Mouse (Mus musculus) bone marrow, adult 2 months (tissue): Measurements from ENCODE around the gene Zscan5b. TPM values are rescaled to one million over a fixed set of nuclear protein-coding genes. Genes with fewer than 3 reads are reported as not detected.
A peak's percentile ranks its signal among the peaks of the same experiment; 100 is the strongest.
"Not testable (repeated sequence)": the region's sequence is repeated elsewhere in the genome, so short reads cannot be mapped to it uniquely, and the experiment has no call there.

Experiments
- H3K27ac ChIP-seq: fragments of 200-500 bp; 2 replicates; pipeline ENCODE4 v1.5.1; 2012; ENCODE audit warnings: low read depth, mild to moderate bottlenecking, control low read depth, inconsistent platforms, low read length; ENCODE audit not compliant: control insufficient read depth, poor library complexity, insufficient read depth
- H3K4me1 ChIP-seq: fragments of 200-500 bp; 2 replicates; pipeline ENCODE4 v1.6.1; 2011; ENCODE audit warnings: low read length; ENCODE audit not compliant: control insufficient read depth, insufficient read depth
- H3K4me3 ChIP-seq: fragments of 200-500 bp; replicated peaks from 2 replicates; pipeline ENCODE3; 2011; ENCODE audit warnings: mild to moderate bottlenecking, low read depth, low read length, control low read depth; ENCODE audit not compliant: control insufficient read depth
- CTCF ChIP-seq: fragments of 200-500 bp; IDR thresholded peaks from 2 replicates; pipeline ENCODE4 v1.5.1; 2011; ENCODE audit warnings: low read length, control low read depth; ENCODE audit not compliant: control insufficient read depth, insufficient read depth
- POLR2A ChIP-seq: fragments of 200-500 bp; IDR thresholded peaks from 2 replicates; pipeline ENCODE4 v1.6.1; 2011; ENCODE audit warnings: low read depth, mild to moderate bottlenecking, control low read depth, low read length, borderline replicate concordance; ENCODE audit not compliant: control insufficient read depth
- WGBS: fragments of 180-500 bp; shearing (Covaris S2); methylation state at CpG from one replicate; pipeline ENCODE4 v1.1.7; 2018; 5-methylcytosine and 5-hydroxymethylcytosine counted together
- polyA plus RNA-seq: library from polyadenylated mRNA; stranded (reverse); fragments of >200 nt; gene quantifications from 2 replicates; pipeline ENCODE4 v1.2.4, GENCODE M21; 2011; ENCODE audit warnings: low replicate concordance; ENCODE audit not compliant: missing spikeins, insufficient read depth, insufficient read length

The Zscan5b gene
- not detected in 2 replicates for polyA plus RNA-seq

DNA sequence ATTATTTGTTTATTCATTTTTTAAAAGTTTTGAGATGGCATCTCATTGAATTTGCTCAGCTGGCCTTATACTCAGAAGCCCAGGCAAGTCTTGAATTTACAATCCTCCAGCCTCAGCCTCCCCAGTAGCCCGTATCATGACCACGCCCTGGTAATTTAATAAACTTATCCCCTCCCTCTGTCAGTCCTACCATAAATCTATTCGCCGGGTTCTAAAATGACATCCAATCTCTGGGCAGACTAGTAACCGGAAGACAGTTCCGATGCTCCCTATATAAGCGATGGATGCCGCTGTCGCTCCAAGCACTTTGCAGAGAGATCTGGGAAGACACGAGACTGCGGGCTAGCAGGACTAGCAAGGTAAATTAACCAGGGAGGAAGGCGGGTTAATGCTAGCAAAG, at the start of gene Zscan5b:
Zscan5b (plus strand) TSS at position 301 of the 400 bp plus-strand sequence.
- H3K27ac ChIP-seq, result no peak within 1 kb of the TSS
- H3K4me1 ChIP-seq, result no peaks in the 10 kb centered on the region
- TF ChIP-seq POLR2A (no peak), CTCF (no peak)
- WGBS, result 91% methylated on average over 12 of the region's 12 CpGs
- H3K4me3 ChIP-seq, result no peak within 1 kb of the TSS

DNA sequence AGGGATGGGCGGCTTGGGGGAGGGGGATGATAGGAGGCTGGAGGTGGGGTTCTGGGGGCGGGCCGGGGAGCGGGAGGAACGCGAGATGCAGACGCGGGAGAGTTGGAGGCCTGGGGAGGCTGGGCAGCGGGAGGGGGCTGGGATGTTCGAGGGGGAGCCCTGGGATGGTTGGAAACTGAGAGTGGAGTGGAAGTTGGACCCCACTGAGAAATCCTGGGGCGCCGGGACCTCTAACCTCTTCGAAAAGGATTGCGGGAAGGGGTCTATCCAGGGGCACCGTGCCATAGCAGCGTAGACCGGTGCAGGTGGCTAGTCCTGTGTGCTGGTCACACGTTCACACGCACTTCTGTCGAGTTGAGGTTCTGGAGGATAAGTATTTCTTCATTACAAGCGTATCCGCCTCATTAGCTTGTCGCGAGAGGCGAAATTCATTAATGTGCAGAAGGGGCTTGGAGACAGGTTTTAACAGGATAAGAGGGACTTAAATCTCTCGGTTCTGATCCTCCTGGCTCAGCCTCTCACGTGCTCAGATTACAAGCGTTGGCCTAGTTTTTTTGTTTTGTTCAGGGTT, 49.3 kb upstream of the Zscan5b start:
- peak overlapping the region; percentile 84 for H3K4me3 ChIP-seq
- H3K4me1 ChIP-seq, result peaks cover 2% of the 10 kb centered on the region; the same call in 1 of the 2 replicates
- 3% methylated on average over 28 of the region's 28 CpGs for WGBS
- TF ChIP-seq CTCF (no peak), POLR2A (no peak)
- peak overlapping the region; percentile 1; the same call in 1 of the 2 replicates for H3K27ac ChIP-seq

DNA sequence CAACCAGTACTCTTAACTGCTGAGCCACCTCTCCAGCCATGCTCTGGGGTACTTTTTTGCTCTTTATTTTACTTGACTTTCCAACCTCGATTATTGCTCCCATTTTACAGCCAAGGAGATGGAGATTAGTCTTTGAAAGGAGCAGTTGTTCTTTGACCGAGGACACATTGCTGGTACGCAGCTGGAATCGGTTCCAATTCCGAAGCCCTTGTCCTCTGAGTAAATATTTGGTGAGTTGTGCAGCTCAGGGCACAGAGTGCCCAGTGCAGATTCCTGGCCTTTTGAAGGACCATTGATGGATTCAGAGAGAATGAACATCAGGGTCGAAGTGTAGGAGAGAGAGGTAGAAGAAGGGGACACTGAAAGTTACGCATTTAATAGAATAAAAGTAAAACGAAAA, 48.2 kb upstream of the Zscan5b start:
- TF ChIP-seq POLR2A, result no peak
- no peak for TF ChIP-seq CTCF
- WGBS, result 85% methylated on average over 8 of the region's 8 CpGs
- Histone ChIP-seq H3K4me1 (peaks cover 2% of the 10 kb centered on the region; the same call in 1 of the 2 replicates), H3K27ac (no peak overlapping the region), H3K4me3 (no peak overlapping the region)

DNA sequence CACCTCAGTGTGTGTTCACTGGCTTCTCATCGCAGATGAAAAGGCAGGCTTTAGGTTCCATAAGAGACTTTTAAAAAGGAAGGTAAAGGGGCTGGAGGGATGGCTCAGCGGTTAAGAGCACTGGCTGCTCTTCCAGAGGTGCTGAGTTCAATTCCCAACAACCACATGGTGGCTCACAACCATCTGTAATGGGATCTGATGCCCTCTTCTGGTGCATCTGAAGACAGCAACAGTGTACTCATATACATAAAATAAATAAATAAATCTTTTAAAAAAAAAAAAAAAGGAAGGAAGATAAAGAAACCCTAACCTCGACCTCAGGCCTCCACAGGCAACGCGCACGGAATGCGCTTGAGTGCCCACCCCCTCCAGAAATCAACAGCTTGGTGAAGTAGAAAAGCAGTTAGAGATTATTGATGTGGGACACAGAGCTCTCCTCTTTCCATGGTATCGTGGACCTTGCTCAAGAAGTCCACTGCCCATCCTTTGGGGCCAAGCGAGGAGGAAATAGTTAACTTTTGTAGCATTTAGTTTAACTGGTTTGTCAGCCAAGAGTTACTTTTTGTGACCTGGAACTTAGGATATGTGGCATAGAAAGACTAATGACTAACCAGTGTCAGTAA, 47.6 kb upstream of the Zscan5b start:
- not testable (repeated sequence) for H3K27ac ChIP-seq, H3K4me3 ChIP-seq, H3K4me1 ChIP-seq
- 27% methylated on average over 9 of the region's 9 CpGs for WGBS

DNA sequence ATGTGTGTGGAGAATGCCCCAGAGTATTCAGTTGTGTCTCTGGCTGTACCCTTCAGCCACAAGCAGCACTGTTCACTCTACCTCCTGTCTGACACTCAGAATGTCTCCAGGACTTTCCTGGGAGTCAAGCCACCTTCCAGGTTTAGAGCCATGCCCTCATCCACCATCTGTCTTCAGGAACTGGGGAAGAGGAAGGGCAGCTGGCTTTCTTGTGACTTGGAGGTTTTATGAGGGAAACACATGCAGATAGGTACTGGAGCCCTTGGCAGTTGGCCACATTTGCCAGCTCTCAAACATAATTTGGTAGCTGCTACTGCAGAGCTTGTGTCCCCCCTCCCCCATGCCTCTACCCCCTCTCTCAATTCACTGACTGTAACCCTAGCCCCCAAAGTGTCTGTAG, 43.1 kb upstream of the Zscan5b start:
- no peak overlapping the region for H3K4me3 ChIP-seq
- H3K4me1 ChIP-seq, result no peaks in the 10 kb centered on the region; the same call in 1 of the 2 replicates
- H3K27ac ChIP-seq, result no peak overlapping the region
- TF ChIP-seq POLR2A, result no peak
- TF ChIP-seq CTCF, result no peak

DNA sequence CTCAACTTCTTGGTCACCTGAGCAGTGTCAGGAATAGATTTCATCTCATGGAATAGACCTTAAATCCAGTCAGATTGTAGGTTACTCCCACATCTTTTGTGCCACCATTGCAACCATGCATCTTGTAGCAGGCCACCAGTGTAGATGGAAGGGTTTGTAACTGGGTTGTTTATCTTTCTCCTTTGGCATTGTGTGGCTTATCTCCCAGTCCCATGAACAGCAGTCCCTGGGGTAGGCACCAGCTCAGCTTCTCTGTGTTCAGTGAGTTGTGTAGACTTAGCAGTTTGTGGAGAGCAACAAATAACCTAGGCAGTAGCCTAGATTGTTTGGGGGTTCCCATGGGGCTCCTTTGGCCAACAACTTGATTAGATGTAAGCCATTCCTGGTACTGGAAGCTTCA, 39.2 kb upstream of the Zscan5b start:
- Histone ChIP-seq H3K4me1 (no peaks in the 10 kb centered on the region), H3K27ac (no peak overlapping the region), H3K4me3 (no peak overlapping the region)
- no peak for TF ChIP-seq CTCF
- TF ChIP-seq POLR2A, result no peak

DNA sequence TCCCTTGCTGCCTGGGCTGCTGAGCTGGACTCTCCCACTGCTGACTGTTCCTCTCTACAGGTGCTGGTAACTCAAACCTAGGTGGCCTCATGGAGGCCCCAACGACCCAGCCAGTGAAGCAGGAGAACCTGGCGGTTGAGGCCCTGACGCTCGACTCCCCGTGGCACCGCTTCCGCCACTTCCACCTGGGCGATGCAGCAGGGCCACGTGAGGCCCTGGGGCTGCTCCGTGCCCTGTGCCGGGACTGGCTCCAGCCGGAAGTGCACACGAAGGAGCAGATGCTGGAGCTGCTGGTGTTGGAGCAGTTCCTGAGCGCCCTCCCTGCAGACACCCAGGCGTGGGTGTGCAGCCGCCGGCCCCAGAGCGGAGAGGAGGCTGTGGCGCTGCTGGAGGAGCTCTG, 38.3 kb upstream of the Zscan5b start:
- 93% methylated on average over 19 of the region's 19 CpGs for WGBS
- no peaks in the 10 kb centered on the region for H3K4me1 ChIP-seq

DNA sequence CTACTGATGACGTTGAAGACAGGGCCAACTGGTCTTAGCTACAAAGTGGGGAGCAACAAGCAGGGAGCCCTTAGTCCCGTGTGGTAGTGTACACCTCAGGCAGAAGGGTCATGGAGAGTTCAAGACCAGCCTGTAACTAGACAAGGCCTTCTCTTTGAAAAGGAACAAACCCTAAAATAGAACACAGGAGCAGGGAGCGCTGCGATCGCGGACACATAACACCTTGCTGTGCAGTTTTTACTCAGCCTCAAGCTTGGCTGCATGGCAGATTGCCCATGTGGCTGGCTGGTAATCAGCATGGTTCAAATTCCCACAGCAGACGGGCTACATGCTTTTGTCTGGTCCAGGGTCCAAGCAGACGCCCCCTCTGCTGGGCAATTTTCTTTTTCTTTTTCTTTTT, 37.6 kb upstream of the Zscan5b start:
- Histone ChIP-seq H3K27ac (no peak overlapping the region), H3K4me3 (no peak overlapping the region), H3K4me1 (no peaks in the 10 kb centered on the region)
- WGBS, result 85% methylated on average over 8 of the region's 8 CpGs
- TF ChIP-seq POLR2A (no peak), CTCF (no peak)

More for the DNA sequence above, 38.3 kb upstream of the Zscan5b start:
- H3K4me3 ChIP-seq, result no peak overlapping the region
- no peak overlapping the region for H3K27ac ChIP-seq
- TF ChIP-seq CTCF, result no peak
- no peak for TF ChIP-seq POLR2A

DNA sequence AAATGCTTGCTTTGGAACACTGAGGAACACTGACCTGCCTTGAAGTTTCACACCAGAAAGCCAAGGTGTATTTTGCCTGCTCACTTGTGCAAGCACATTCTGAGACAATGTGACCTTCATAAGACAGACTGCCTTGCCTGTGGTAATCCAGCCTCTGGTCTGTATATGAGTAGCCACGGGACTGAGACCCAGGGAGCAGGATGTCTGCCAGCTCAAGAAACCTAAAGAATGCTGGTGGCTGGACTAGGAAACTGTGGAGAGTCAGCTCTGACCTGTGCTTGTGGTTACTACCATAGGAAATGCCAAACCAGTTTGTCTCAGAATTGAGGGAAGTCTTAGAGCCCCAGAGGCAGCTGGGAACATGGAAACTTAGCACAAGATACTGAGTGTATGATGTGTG, 36.7 kb upstream of the Zscan5b start:
- 53% methylated on average over 1 of the region's 1 CpGs for WGBS
- TF ChIP-seq POLR2A, result no peak
- TF ChIP-seq CTCF, result no peak
- Histone ChIP-seq H3K4me3 (no peak overlapping the region), H3K27ac (no peak overlapping the region), H3K4me1 (no peaks in the 10 kb centered on the region)
